Mouse (Mus musculus) 3134 (cell line): Measurements from ENCODE around the gene Cfap43.

Source experiments
- DNase-seq: peaks from one replicate; pipeline ENCODE4 v3.0.0-alpha.2; 2011; ENCODE audit warnings: low spot score; ENCODE audit not compliant: insufficient read length; ENCODE audit errors: extremely low read depth

Gene Cfap43

DNA sequence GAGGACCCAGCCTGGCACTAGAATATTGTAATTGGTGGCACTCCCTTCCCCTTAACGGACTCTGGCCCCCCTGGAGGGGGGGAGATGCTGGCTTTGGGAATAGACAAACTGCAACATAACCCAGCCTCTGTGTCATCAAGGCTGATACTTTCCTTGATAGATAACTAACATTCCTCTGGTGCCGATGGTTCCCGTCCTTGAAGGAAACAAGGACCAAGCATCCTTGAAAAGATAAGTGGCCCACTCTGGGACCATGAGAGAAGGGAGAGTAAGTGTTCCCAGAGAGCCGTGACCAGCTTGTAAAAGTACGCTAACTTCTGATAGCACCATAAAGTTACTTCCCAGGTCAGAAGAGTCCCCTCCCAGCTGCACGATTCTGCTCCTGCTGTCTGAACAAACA is 196.6 kb downstream of the Cfap43 start:
- no peak for DNase-seq

DNA sequence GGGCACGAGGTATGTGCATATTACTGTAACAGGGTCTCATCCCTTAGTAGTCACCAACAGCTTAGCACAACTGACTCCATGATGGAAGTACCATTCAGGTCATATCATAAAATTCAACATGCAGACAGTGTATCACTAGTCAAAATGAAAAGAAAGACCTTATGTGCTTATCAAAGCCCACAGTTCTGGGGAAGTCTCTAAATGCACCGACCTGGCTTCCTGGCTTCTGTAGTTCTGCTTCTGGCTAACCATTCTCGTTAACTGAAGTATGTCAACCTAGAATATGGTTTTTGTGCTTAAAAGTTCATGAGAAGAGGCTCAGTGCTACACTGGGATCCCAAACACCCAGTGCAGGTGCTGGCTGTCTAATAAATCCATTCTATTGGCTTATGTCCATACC is 199.9 kb downstream of the Cfap43 start:
- no peak for DNase-seq

- DNase-seq, result no peak
Measured at GRCm38 (mm10) chr19:47716144-47716543, 202.9 kb downstream of the Cfap43 start.

DNA sequence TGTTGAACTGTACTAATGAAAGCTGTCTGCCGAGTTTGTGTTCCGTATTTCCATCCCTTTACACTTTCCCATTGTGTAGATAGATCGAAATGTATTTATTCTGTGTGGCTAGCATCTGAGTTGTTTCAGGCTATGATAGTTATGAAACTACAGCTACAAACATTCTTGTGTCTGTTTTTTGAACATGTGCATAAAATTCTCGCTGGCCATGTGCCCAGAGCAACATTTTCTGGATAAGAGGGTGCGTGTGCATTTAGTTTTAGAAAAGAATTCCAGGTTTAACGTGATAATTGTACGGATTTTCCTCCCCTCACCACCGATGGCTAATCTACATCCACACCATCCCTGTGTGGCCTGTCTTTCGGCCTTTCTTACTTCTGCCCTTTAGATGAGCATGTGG is 205.6 kb downstream of the Cfap43 start:
- DNase-seq, result no peak

DNA sequence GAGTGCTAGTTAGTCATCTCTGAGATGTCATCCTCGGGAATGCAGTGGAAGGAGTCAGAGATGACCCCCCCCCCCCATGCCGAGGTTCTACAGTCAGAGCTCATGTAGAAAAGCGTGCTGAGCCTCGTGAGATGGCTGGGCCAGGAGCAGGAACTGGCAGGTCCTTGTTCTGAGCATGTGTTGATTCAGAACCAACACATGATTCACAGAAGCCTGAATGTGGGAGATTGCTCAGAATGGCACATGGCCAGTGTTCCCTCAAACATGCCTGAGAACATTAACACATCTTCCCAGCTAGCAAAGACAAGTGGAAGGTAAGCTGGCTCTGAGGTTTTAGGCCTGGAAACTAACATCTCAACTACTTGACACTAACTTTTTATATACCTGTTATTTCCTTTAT is 208.7 kb downstream of the Cfap43 start:
- peak; percentile 33 for DNase-seq

GRCm38 (mm10) chr19:47705772-47706309 is 213.2 kb downstream of the Cfap43 start:
- no peak for DNase-seq

DNA sequence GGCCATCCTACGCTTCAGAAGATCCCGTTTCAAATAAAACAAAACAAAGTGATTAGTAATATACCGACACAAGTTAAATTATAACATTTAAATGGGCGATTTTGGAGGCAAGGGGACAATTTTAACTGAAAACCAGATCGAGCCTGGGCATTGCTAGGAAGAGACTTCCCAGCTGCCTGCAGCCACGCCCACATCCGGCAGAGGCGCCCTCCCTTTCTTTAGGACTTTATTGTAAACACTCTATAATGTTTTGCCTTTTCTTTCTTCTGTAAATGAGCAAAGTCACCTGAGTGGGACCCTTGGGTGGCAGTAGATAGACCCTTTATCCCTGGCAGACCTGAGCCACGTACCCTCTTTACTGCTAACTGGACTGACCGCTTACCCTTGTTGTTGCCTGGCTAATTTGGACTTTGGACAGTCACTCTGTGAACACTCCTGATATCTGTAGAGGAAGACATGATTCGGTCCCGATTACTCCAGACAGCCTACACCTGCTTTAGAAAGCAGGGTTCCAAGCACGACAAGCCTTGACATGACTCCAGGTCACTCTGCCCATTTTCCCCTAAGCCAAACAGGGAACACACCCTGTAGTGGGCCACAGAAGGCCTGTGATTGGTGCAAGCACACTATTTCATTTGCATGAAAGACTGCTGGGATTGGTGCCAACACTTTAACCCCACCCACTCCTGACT is 213.9 kb downstream of the Cfap43 start:
- no peak for DNase-seq

DNA sequence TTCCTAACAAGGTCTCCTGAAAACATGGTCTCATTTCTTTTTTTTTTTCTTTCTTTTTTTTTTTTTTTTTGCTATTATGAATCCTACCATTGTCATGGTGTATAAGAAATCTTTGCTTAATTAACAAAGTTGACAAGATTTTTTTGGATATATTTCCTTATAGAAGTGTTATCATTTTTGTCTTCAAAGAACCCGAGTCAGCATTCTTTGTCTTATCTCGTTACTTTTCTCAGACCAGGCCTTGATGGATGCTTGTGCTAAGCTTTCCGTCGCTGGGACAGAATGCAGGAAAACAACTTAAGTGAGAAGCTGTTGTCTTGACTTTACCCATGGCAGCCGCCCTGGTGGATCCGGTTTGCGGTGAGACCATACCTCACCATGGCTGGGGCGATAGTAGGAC is 218.6 kb downstream of the Cfap43 start:
- DNase-seq, result no peak

GRCm38 (mm10) chr19:47699743-47700142 is 219.3 kb downstream of the Cfap43 start:
- peak; percentile 25 for DNase-seq

- DNase-seq, result peak; percentile 44
Measured at GRCm38 (mm10) chr19:47698266-47698665, 220.8 kb downstream of the Cfap43 start.

DNA sequence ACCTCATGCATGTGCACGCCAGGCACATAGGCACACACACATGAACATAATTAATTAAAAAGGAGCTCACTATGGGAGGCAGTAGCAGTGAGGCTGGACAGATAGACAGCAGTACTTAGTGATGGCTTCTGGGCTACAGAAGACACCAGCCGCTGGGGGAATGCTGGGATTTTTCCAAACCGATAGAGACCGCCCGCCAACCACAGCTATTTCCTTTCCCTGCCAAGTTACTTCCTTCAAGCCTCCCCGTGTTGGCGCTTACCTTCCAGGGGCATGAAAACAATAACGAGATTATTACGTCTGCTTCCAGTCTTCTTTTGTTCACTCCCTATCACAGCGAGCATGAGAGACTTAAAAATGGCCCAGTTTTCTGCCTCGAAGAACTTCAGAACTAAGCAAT is 222.0 kb downstream of the Cfap43 start:
- no peak for DNase-seq

- DNase-seq, result no peak
Measured at GRCm38 (mm10) chr19:47696411-47696810, 222.7 kb downstream of the Cfap43 start.

- DNase-seq, result no peak
Measured at GRCm38 (mm10) chr19:47695725-47696124, 223.4 kb downstream of the Cfap43 start.

GRCm38 (mm10) chr19:47691994-47692393 is 227.1 kb downstream of the Cfap43 start, which contains the start of gene Col17a1:
Col17a1 (minus strand) TSS chr19:47692094.
- no peak for DNase-seq

DNA sequence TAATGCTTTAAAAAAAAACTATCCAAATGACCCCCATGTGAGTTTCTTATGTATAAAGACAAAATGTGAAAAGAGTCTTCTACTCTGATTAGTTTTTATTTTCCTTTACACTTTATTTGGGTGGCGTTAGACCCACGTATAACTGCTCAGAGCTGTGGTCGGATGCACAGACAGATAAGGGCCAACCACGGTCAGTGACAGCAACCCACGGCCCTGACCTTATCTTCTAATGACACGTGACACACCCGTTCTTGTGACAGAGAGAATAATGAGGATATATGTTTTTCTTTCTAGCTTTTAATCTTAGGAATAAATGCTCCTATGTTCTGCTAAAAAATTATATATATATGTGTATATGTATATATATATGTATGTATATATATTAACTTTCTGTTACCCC is 229.5 kb downstream of the Cfap43 start:
- no peak for DNase-seq
